Mouse (Mus musculus) macrophage (primary cell): ENCODE measurements around the gene Vamp4. TPM values are rescaled to one million over a fixed set of nuclear protein-coding genes. Genes with fewer than 3 reads are reported as not detected.

Experiments
- H3K27ac ChIP-seq: fragments of 350-480 bp; formaldehyde crosslinking; 2 replicates; pipeline ENCODE4 v1.9.0; 2021
- H3K36me3 ChIP-seq: fragments of 350-480 bp; formaldehyde crosslinking; 2 replicates; pipeline ENCODE4 v1.9.0; 2021; ENCODE audit errors: inconsistent target
- H3K4me3 ChIP-seq: fragments of 350-480 bp; formaldehyde crosslinking; 2 replicates; pipeline ENCODE4 v1.9.0; 2021; ENCODE audit errors: inconsistent target
- H3K79me2 ChIP-seq: fragments of 350-480 bp; formaldehyde crosslinking; 2 replicates; pipeline ENCODE4 v1.9.0; 2021; ENCODE audit errors: inconsistent target
- WGBS: methylation state at CpG from one replicate; pipeline ENCODE4 v1.1.7; 2026; ENCODE audit warnings: inconsistent platforms; ENCODE audit not compliant: missing documents; 5-methylcytosine and 5-hydroxymethylcytosine counted together
- polyA plus RNA-seq: library from polyadenylated mRNA; stranded (reverse); fragments of 250-400 nt; gene quantifications from 3 replicates; pipeline ENCODE4 v1.2.4, GENCODE M21; 2018; ENCODE audit warnings: inconsistent platforms
- total RNA-seq, 78 experiments: library from RNA; depleted of rRNA; stranded (reverse); fragments of 250-400 nt; gene quantifications; 1 replicate in 9 of 78; 2 replicates in 24 of 78; 3 replicates in 43 of 78; 4 replicates in 2 of 78; pipeline ENCODE4 v1.2.4; 2018; ENCODE audit warnings: inconsistent platforms in 56 of 78

The Vamp4 gene
- 100 to 1,000 TPM in 6 of 26 experiments, 10 to 100 TPM in 20; 23.2 to 128 (median 68.8) TPM for total RNA-seq (2018; cell fraction: chromatin; rRNA removed)
- total RNA-seq (2018; cell fraction: cytosol; rRNA removed): 10 to 100 TPM; 36.2 to 71.7 (median 59.2) TPM
- 100 to 1,000 TPM in 1 of 26 experiments, 10 to 100 TPM in 25; 23.7 to 111 (median 46.9) TPM for total RNA-seq (2018; cell fraction: nucleus; rRNA removed)
- polyA plus RNA-seq: 46.2 to 109 TPM (median 66.1 TPM) in 3 replicates

DNA sequence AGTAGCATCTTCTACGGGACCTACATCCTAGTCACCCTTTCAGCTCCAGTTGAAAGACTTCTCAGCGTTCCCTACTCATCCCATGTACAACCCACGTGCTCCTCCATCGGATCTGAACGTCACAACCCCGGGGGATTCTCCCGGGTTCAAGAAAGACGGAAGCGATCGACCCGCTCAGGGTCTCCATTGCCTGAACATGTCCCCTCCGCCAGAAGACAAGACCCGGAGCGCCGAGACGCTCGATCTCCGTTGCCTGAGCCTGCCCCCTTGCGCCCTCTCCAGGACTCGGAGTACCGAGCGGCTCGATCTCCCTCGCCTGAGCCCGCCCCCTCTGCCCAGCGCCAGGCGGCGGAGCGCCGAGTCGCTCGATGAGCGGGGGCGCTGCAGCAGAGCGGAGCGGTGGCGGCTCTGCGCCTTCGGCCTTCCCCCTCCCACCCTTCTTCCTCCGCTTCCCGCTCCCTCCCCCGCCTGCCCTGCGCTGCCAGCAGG lies at the start of gene Vamp4:
Gene Vamp4, plus strand, starts transcription at position 256 of the 489 bp plus-strand sequence.
- WGBS: 2% methylated on average over 28 of the region's 43 CpGs
- Histone ChIP-seq H3K36me3 (peaks cover 9% of the 10 kb centered on the region), H3K79me2 (peaks cover 38% of the 10 kb centered on the region), H3K27ac (peak within 1 kb of the TSS; percentile 73), H3K4me3 (peak within 1 kb of the TSS; percentile 62)

DNA sequence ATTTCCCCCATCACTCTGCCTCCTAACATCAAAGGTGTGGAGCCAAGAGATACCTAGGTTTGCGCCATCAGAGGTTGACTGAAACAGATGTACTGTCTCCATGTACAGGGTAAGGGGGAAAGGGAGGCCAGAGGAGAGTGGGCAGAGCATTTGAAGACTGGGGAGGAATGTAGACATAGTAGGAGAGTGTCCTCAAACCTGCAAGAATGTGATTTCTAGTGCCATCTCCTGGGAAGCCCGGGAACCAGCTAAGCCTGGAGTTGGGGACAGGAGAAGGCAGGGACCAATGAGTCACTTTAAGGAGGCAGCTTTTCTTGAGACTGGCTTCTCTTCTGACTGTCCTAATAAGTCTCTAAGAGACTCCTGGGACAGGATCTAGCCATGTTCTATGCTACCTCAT lies 40.7 kb upstream of the Vamp4 start:
- Histone ChIP-seq H3K79me2 (no peaks in the 10 kb centered on the region), H3K4me3 (no peak overlapping the region), H3K36me3 (peaks cover 16% of the 10 kb centered on the region), H3K27ac (no peak overlapping the region)
- 71% methylated on average over 2 of the region's 2 CpGs for WGBS

- Histone ChIP-seq H3K4me3 (no peak overlapping the region), H3K27ac (no peak overlapping the region), H3K36me3 (peaks cover 26% of the 10 kb centered on the region), H3K79me2 (no peaks in the 10 kb centered on the region)
- 100% methylated on average over 1 of the region's 1 CpGs for WGBS
These were observed 39.6 kb upstream of the Vamp4 start for GRCm38 (mm10) chr1:162530666-162531065.

DNA sequence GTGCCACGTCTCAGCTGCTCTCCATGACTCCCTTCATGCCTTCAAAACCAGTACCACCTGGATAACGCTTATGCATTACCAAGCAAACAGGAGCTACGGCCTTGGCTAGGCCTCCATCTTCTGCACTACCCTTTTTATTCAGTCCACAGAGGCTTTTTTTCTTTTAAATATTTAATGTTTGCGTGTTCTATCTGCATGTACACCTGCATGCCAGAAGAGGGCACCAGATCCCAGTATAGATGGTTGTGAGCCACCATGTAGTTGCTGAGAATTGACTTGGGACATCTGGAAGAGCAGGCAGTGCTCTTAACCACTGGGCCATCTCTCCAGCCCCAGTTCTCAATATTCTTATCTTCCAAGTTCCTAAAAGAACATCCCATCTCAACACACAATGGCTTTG lies 38.7 kb upstream of the Vamp4 start:
- no peaks in the 10 kb centered on the region for H3K79me2 ChIP-seq
- peaks cover 35% of the 10 kb centered on the region for H3K36me3 ChIP-seq
- no peak overlapping the region for H3K4me3 ChIP-seq
- WGBS: 83% methylated on average over 4 of the region's 4 CpGs
- no peak overlapping the region for H3K27ac ChIP-seq

GRCm38 (mm10) chr1:162532330-162532729 lies 38.0 kb upstream of the Vamp4 start:
- H3K79me2 ChIP-seq: no peaks in the 10 kb centered on the region
- no peak overlapping the region for H3K27ac ChIP-seq
- H3K36me3 ChIP-seq: peaks cover 43% of the 10 kb centered on the region
- whole genome bisulfite sequencing: 90% methylated on average over 4 of the region's 4 CpGs
- no peak overlapping the region for H3K4me3 ChIP-seq

GRCm38 (mm10) chr1:162533766-162534560 lies 36.4 kb upstream of the Vamp4 start:
- 95% methylated on average over 14 of the region's 14 CpGs for WGBS

GRCm38 (mm10) chr1:162543231-162543630 lies 27.1 kb upstream of the Vamp4 start:
- no peak overlapping the region for H3K4me3 ChIP-seq
- no peak overlapping the region for H3K27ac ChIP-seq
- WGBS: 89% methylated on average over 1 of the region's 1 CpGs
- no peaks in the 10 kb centered on the region for H3K79me2 ChIP-seq
- H3K36me3 ChIP-seq: peaks cover 40% of the 10 kb centered on the region

More at GRCm38 (mm10) chr1:162533766-162534560, 36.4 kb upstream of the Vamp4 start:
- Histone ChIP-seq H3K4me3 (no peak overlapping the region), H3K27ac (no peak overlapping the region), H3K79me2 (no peaks in the 10 kb centered on the region), H3K36me3 (peaks cover 53% of the 10 kb centered on the region)

DNA sequence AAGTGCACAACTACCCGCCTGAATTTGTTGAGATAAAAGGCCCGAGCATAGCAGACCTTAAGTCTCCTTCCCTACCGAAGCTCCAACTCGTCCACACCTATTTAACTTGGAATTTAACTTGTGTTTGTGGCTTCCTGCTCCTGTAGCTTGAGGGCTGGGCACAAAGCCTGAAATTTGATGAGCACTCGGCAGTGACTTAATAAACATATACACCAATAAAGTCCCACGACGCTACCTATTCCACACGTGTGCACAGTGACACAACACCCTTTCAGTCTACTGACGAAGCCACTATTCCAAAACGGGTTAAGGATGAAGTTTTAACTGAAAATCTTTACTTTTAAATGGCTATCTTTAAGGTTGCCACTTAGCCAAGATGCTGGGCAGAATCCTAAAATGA lies 22.7 kb upstream of the Vamp4 start:
- H3K4me3 ChIP-seq: peak overlapping the region; percentile 75
- H3K27ac ChIP-seq: peak overlapping the region; percentile 45; the same call in 1 of the 2 replicates
- peaks cover 12% of the 10 kb centered on the region; the same call in 1 of the 2 replicates for H3K36me3 ChIP-seq
- WGBS: 2% methylated on average over 10 of the region's 10 CpGs
- H3K79me2 ChIP-seq: no peaks in the 10 kb centered on the region

DNA sequence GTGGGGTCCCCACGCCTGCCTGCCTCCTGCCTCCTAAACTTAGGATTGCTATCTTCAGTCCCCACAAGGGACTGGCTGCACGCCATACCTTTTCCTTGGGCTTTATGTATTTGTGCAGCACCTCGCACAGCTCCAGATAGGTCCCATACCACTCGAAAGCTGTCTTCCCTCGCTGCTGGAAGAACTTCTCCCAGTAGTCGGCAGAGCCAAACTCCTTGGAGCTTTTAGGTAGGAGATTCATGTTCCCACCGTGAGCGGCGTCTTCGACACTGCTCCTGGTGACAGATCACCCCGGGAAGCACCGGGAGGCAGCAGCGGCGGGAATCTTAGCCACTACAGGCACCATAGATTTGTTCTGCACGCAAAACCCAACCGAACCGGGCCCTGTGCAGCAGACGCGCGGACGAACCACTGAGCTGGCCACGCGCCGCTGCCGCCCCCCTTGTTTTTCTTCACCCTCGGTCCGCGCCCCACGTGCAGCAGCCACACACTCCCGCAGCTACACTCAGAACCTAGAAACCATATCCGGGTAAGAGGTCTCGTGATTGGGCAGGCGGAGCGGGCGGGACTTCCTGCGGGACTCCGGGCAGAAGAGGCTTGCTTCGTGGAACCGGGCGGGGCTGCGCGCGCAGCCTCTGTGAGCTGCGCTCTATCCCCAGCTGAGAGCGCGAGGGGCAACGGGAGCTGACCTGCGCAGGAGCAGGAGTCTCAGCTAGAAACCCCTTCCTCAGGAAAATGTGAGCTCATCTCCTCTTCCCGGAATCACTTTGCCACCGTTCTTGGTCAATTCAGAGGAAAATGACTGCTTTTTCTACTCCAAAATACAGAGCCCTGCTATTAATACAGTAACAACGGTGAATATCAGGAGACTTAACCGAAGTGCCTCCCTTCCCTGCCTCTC lies 22.0 kb upstream of the Vamp4 start, which contains the start of gene Mettl13:
Gene Mettl13, minus strand, starts transcription at position 536 of the 901 bp plus-strand sequence.
- WGBS: under 1% methylated on average over 45 of the region's 52 CpGs
- Histone ChIP-seq H3K27ac (peak within 1 kb of the TSS; percentile 45), H3K36me3 (peaks cover 11% of the 10 kb centered on the region; the same call in 1 of the 2 replicates), H3K79me2 (no peaks in the 10 kb centered on the region), H3K4me3 (peak within 1 kb of the TSS; percentile 75)

GRCm38 (mm10) chr1:162548917-162549613 lies 21.2 kb upstream of the Vamp4 start:
- Histone ChIP-seq H3K4me3 (peak overlapping the region; percentile 75), H3K27ac (no peak overlapping the region), H3K79me2 (no peaks in the 10 kb centered on the region), H3K36me3 (peaks cover 7% of the 10 kb centered on the region; the same call in 1 of the 2 replicates)
- 42% methylated on average over 10 of the region's 10 CpGs for WGBS

DNA sequence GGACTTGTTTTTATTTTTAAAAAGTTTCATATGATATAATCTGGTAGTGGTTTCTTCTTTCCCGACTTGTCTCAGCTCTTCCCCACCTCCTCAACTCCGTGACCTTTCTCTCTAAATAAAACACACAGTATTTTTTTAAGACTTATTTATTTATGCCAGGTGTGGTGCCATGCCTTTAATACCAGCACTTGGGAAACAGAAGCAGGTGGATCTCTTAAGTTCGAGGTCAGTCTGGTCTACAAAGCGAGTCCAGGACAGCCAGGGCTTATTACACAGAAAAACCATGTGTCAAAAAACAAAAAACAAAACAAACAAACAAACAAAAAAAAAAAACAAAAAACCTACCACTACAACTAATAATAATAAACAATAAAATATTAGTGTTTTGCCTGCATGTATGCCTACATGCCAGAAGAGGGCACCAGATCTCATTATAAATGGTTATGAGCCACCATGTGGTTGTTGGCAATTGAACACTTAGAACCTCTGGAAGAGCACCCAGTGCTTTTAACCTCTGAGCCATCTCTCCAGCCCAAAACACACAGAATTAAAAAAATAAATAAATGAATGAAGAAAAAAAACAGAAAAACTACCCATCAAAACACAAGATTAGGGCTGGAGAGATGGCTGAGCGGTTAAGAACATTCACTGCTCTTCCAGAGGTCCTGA lies 20.6 kb upstream of the Vamp4 start:
- 73% methylated on average over 5 of the region's 5 CpGs for WGBS
- Histone ChIP-seq H3K36me3 (peaks cover under 1% of the 10 kb centered on the region; the same call in 1 of the 2 replicates), H3K27ac (no peak overlapping the region), H3K4me3 (no peak overlapping the region), H3K79me2 (no peaks in the 10 kb centered on the region)

- H3K36me3 ChIP-seq: no peaks in the 10 kb centered on the region
- H3K79me2 ChIP-seq: no peaks in the 10 kb centered on the region
- no peak overlapping the region for H3K4me3 ChIP-seq
- 88% methylated on average over 9 of the region's 9 CpGs for WGBS
- H3K27ac ChIP-seq: no peak overlapping the region
These were observed 17.4 kb upstream of the Vamp4 start for GRCm38 (mm10) chr1:162552956-162553355.

- Histone ChIP-seq H3K36me3 (no peaks in the 10 kb centered on the region), H3K4me3 (no peak overlapping the region), H3K79me2 (no peaks in the 10 kb centered on the region), H3K27ac (no peak overlapping the region)
- 95% methylated on average over 3 of the region's 3 CpGs for WGBS
These were observed 16.1 kb upstream of the Vamp4 start for GRCm38 (mm10) chr1:162554193-162554592.
